Mouse (Mus musculus): ENCODE measurements around the gene Akt2.

Akt2 gene

DNA sequence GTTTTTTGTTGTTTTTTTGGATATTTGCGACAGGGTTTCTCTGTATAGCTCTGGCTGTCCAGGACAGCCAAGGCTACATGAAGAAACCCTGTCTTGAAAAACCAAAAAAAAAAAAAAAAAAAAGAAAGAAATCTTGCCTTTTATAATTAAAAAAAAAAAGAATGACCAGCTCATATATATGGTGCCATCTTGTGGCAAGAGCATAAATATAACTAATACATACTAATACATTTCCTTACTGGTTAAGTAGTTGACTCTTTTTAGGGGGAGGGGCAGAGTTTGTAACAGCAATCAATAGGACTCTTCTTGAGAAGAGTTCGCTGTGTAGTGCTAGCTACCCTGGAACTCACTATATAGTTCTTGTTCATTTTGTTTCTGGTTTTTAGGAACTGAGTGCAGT lies 3.6 kb upstream of the Akt2 start:
- no peak for DNase-seq (ENCODE audit: low spot score in 2 of 2)

- no peak for DNase-seq (ENCODE audit: low spot score in 2 of 2)
Observed at GRCm38 (mm10) chr7:27590088-27590487, 1.3 kb upstream of the Akt2 start.

- DNase-seq (ENCODE audit: low spot score in 2 of 2): no peak
Observed at GRCm38 (mm10) chr7:27590566-27591213, 662 bp upstream of the Akt2 start.

- no peak for DNase-seq (ENCODE audit: low spot score in 2 of 2)
Observed at GRCm38 (mm10) chr7:27592217-27592929, 1.0 kb downstream of the Akt2 start.

DNA sequence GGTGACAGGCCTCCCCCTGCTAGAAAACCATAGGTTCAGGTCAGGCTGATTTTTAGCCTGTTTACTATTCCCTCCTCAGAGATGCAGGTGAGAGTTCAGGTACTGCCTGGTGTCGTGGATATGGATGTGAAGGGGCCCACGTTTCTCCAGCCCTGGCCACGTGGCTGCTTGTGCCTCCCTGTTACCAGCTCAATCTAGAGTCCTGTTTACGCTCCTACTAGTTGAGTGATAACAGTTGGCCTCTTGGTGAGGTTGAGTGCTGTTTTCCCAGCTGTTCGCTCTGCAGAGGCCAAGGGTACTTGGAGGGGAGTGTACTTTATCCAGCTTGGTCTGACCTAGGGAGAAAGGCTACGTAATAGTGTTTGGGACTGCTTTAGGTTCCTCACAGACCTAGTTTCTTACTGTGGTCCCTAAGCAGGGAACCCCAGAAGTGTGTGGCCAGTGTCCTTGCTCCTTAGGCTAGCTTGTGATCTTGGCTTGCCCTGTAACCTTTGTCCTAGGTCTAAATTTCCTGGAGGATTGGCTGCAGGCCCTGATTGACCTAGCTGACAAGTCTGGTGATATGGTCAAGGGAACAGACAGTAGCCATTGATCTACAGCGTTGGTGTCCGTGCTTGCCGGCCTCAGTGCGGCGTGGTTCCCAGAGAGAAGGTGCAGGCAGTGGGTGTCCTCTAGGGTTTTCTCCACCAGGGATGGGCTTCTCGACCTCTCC lies 1.7 kb downstream of the Akt2 start:
- no peak for DNase-seq (ENCODE audit: low spot score in 2 of 2)

- DNase-seq (ENCODE audit: low spot score in 2 of 2): no peak
Observed at GRCm38 (mm10) chr7:27596586-27597503, 5.5 kb downstream of the Akt2 start.

- no peak for DNase-seq (ENCODE audit: low spot score in 2 of 2)
Observed at GRCm38 (mm10) chr7:27598053-27598452, 6.7 kb downstream of the Akt2 start.

DNA sequence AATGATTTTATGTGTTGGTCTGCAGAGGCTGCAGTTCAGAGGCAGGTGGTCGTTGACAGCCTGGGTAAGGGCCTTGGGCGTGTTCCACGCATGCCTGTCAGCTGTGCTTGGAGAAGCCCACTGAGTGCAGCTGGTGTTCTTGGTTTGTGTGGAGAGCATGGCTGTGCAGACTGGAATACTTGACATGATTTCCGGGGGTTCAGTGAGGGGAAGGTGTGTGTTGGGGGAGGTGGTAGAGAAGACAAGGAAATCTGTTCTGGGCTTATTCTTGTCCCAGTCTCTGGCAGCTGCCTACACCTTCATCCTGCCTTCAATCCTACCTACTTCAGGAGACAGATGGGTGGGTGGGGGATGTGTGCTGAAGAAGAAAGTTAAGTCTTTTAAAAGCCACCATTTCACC lies 10.3 kb downstream of the Akt2 start:
- peak in 1 of 2 experiments; percentile 69 for DNase-seq (ENCODE audit: low spot score in 2 of 2)

DNA sequence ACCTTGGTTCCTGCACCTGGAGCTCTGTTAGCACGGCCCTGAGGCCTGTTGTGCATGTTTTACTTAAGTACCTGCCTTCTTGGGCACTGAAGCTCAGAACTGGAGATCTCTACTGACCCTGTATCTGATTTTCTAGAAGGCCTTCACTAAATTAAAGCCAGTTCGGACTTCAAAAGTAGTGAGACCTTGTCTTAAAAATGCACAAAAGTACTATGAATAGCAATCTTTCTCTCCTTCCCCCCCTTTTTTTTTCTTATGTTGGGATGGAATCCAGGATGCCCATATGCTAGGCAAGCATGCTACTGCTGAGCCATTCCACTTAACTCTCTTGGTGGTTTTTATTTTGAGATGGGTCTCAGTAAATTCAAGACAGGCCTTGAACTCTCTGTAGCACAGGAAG lies 10.8 kb downstream of the Akt2 start:
- no peak for DNase-seq (ENCODE audit: low spot score in 2 of 2)

DNA sequence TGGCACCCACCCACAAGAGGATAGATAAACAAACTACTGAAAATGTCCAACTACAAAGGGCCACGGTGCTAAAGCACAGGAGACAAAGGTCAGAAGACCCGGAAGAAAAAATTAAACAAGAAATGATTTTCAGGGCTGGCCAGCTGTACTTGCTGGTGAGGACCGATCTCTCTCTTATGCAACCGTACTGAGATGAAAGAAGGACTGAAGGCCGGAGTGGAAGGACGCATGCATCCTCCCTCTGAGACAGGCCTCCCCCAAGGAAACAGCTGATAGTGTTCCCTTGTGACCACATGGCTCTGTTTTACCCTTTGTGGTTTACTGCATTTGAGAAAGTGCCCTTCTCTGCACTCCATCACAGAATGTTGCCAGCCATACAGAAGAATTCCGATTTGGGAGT lies 11.5 kb downstream of the Akt2 start:
- no peak for DNase-seq (ENCODE audit: low spot score in 2 of 2)

DNA sequence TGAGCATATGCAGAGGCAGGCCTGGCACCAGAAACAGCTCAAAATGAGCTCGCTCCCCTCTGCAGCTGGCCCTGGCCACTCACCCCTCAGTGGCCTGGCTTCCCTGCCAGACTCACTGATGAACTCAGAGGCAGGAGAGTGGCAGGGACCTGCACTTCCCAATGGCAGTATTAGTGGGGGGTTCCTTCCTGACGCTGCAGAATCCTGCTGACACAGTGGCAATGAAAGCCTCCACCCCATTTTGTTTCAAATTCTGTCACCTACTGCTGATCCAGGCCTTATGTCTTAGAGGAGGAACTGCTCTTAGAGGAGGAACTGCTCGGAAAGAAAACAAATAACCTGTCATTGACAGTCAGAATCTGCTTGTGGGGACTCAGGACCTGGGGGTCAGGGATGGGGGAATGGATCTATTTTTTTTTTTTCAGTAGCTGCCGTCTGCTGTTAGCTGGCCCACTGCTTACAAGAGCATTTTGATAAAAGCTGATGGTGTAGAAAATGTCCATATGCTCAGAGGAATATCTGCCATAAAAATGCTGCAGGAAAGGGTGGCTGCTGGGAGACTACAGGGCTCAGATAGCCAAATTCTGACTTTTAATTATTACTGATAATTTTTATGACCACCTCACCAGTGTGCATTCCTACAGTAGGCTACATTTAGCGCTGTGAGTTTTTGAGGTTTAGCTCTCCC lies 13.5 kb downstream of the Akt2 start:
- DNase-seq (ENCODE audit: low spot score in 2 of 2): no peak

DNA sequence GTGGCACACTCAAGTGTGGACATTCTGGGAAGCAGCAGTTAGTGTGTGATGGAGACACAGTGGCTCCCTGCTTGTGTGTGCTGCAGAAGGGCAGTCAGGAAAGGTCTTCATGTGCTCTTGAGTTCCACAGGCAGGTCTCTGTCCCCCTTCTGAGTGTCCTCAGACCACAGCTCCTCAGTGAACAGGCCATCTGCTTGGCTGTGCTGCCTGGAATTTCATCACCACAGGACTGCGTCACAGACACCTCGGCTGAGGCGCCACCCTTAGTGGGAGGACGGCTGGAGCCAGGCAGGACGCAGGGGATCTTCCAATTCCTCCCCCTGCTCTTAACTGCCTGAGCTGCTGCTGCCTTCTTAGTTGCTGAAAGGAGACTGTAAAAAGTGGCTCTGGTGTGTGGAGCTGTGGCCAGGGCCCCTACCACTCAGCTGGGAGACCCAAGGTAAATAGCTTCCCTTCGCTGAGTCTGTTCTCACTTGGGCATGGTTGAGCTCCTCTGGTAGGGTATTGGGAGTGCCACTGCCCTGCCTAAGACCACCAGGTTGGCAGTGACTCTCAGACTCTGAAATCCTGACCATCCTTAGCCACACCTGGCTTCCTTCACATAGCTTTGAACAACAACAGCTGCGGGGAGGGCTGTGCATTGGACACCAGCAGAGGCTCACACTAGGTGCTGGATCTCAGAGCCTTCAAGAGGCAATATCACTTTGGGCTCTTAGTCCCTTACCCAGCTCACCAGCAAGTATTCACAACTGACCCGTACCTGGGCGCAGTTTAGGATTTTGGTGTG lies 14.3 kb downstream of the Akt2 start:
- DNase-seq (ENCODE audit: low spot score in 2 of 2): peak; percentile 51 to 60

GRCm38 (mm10) chr7:27606481-27607254 lies 15.3 kb downstream of the Akt2 start:
- DNase-seq (ENCODE audit: low spot score in 2 of 2): no peak

DNA sequence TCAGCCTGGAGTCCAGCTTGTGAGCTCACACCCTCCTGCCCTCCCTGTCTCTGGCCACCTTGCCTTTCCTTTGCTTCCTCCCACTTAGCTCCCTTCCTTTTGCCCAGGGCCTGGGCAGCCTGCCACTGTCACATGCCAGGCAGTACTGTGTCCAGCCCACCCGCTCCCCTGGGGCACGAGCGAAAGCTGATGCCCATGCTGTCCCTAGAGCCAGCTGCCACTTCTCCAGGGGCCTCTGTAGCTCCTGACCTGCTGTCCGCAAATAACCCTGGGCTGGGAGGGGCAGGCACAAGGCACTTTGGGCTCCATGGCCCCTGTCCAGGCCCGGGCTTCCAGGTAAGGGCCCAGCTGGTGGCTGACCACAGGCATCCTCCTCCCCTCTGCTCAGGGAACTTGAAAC lies 16.2 kb downstream of the Akt2 start:
- peak; percentile 48 to 57 for DNase-seq (ENCODE audit: low spot score in 2 of 2)

DNA sequence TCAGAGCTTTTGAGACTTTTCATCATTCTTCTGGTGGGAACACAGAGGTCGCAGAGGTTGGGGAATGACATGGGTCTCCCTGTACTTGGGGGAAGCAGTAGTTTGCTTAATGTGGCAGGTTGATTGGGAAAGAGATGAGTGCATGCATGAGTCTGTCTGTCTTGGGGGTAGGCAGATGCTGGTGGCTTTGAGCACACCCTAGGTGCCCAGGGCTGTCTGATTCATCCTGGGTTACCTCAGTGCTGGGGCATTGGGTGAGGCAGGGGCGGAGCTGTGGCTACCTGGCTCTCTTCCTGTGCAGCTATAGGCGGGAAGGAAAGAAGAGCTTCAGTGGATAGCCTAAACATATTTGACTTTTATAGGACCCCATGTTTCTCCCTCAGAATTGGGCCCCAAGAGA lies 16.8 kb downstream of the Akt2 start:
- no peak for DNase-seq (ENCODE audit: low spot score in 2 of 2)

GRCm38 (mm10) chr7:27609285-27609684 lies 17.9 kb downstream of the Akt2 start:
- DNase-seq (ENCODE audit: low spot score in 2 of 2): no peak

GRCm38 (mm10) chr7:27609688-27610087 lies 18.3 kb downstream of the Akt2 start:
- no peak for DNase-seq (ENCODE audit: low spot score in 2 of 2)

- no peak for DNase-seq (ENCODE audit: low spot score in 2 of 2)
Observed at GRCm38 (mm10) chr7:27610370-27610769, 19.0 kb downstream of the Akt2 start.

DNA sequence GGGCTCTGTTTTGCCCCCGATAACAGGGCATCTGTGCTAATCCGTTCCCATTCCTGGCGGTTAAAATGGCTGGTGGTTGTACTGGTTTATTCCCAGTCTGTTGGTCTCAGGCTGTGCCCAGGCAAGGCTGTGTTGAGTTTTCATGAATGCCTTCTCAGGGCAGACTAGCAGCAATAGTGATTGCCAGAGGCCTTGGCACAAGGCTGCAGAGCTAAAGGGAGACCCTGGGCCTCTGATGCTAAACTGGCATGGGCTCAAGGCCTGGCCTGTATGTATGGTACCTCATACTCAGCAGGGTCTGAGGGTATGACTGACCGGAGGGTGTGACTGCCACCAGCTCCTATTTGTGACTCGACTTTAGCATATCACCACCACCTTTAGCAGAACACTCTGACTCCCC lies 19.5 kb downstream of the Akt2 start:
- DNase-seq (ENCODE audit: low spot score in 2 of 2): no peak

- DNase-seq (ENCODE audit: low spot score in 2 of 2): no peak
Observed at GRCm38 (mm10) chr7:27612940-27613339, 21.6 kb downstream of the Akt2 start.

Measured in frontal cortex, postnatal 10 days (tissue).